Mouse (Mus musculus) c-Kit-positive CD71-negative TER-119-negative erythroid progenitor cells, embryonic 14.5 days (primary cell): ENCODE measurements around the gene Ikzf3.
A peak's percentile ranks its signal among the peaks of the same experiment; 100 is the strongest.

ENCODE experiments used
- DNase-seq: peaks from one replicate; pipeline ENCODE4 v3.0.0-alpha.2; 2013; ENCODE audit warnings: low read depth

Ikzf3 gene

DNA sequence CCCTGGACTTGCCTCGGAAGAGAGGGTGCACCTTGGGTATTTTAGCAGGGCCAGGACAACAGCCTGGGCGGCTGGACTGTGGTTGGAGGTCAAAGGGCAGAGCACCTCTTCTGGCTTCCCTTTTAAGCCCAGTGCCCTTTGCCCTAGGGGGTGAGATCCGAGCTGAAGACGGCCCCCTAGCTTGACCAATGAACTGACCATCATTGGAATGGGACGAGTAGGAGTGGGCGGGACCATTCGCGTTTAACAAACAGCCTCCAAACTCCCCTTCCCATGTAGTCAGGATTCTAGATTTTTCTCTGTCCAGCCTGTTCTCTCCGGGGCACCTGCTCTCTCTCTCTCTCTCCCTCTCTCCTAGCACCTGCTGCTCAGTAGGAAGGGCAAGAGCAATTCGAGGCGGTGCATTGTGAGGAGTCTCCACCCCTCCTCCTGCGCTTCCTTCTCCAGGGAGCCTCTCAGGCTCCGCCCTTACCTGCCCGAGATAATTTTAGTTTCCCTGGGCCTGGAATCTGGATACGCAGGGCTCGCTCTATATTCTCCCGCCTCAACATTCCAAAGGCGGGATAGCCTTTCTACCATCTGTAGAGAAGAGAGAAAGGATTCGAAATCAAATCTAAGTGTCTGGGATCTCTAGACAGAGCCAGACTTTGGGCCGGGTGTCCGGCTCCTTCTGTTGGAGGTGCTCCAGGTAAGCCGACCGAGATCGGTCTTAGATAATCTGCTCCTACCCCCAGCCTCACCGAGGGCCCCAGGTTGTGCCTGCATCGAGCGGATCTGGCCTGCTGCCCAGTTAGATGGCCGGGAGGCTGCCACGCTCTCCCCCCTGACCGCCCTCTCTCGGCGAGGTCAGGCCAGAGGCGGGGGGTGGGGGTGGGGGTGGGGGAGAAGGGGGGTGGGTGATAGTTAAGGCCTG, 99.0 kb downstream of the Ikzf3 start:
- DNase-seq: no peak

DNA sequence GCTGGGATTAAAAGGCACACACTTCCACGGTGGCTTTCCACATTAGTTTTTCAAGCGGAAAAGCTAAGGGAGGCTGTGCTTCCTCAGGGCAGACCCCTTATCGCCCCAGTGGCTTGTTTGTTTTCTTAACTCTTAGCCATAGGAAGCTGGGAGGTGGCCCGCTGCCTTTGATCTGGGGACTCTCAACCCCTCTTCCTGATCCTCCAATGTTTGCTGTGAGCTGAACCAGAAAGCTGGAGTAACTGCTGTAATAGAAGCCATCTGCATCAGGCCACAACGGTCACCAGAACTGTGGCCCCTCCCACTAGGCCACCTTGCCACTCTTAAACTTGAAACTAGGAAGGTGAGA, 99.6 kb downstream of the Ikzf3 start, which contains the start of gene Grb7:
Gene Grb7 (plus strand): TSS at position 182 of the 349 bp plus-strand sequence.
- no peak for DNase-seq

GRCm38 (mm10) chr11:98445679-98446078, 100.2 kb downstream of the Ikzf3 start:
- no peak for DNase-seq

- no peak for DNase-seq
These were observed 100.6 kb downstream of the Ikzf3 start for GRCm38 (mm10) chr11:98445238-98445637.

GRCm38 (mm10) chr11:98443688-98444087, 102.1 kb downstream of the Ikzf3 start:
- DNase-seq: no peak

- peak; percentile 83 for DNase-seq
These were observed 107.3 kb downstream of the Ikzf3 start, which contains the start of gene Mien1 for GRCm38 (mm10) chr11:98438331-98439158. Gene Mien1 (minus strand): TSS chr11:98438991.

GRCm38 (mm10) chr11:98437441-98437840, 108.4 kb downstream of the Ikzf3 start:
- no peak for DNase-seq

GRCm38 (mm10) chr11:98435723-98436122, 110.1 kb downstream of the Ikzf3 start:
- DNase-seq: no peak

DNA sequence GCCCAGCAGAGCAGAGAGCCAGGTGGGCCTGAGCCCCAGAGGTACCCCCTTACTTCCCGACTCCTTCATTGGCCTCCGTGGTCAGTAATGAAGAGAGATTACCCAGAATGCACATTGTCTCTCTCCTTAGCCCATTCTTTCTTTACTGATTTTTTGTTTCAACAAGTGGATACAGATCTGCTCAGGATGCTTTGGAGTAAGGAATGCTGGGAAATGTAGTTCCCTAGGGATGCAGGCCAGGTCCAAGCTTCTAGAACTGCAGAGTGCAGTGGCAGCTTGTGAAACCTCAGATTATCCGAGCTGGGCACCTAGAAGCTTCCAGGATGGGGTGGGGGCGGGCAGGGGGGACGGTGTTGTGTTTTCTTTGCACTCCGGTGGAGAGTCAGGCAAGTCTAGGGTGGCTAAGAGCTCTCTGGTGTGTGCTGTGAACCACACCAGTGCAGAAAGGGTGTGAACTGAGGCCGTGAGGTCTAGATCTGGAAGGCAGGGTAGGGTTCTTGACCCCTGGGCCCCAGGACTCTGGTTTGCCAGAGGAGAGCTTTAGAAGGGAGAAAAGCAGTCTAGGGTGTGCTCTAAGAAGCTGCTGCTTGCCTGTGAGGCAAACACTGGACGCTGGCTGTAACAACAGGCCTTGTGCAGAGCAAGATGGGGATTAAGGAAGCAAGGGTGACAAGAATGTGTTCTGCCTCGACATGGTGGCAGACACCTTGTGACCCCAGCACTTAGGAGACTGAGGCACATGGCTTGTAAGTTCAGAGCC, 113.9 kb downstream of the Ikzf3 start:
- DNase-seq: no peak

GRCm38 (mm10) chr11:98428436-98428835, 117.4 kb downstream of the Ikzf3 start:
- DNase-seq: no peak

- no peak for DNase-seq
These were observed 119.2 kb downstream of the Ikzf3 start for GRCm38 (mm10) chr11:98426592-98426991.

- DNase-seq: no peak
These were observed 126.8 kb downstream of the Ikzf3 start for GRCm38 (mm10) chr11:98418939-98419547.

- no peak for DNase-seq
These were observed 127.6 kb downstream of the Ikzf3 start for GRCm38 (mm10) chr11:98418273-98418672.

DNA sequence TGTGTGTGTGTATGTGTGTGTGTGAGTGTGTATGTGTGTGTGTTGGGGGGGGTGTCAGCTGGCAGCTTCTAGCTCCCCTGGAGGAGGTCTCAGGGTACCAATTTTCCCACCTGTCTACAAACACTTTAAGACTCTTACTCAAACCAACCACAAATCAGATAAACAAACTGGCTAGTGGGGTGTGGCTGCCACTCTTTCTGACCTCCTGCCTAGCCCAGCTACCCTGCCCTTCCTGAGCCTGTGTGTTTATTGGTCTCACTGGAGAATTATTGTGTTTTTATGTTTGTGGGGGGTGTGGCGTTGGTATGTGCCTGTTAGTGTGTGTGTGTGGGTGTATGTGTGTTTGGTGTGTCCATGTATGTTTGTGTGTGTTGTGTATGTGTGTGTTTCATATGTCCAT, 128.8 kb downstream of the Ikzf3 start:
- DNase-seq: no peak
